Mouse (Mus musculus) stomach, embryonic 15.5 days (tissue): Measurements from ENCODE around the gene Arhgap18. TPM values are rescaled to one million over a fixed set of nuclear protein-coding genes. Genes with fewer than 3 reads are reported as not detected.
A peak's percentile ranks its signal among the peaks of the same experiment; 100 is the strongest.

Source experiments
- ATAC-seq: fragments of 200-750 bp; cut with Nextera tagmentation; 2 replicates; pipeline ENCODE4 v1.8.0; 2017; ENCODE audit warnings: low read depth, moderate number of reproducible peaks, moderate TSS enrichment; ENCODE audit not compliant: insufficient read depth, low FRiP score
- H3K27ac ChIP-seq: fragments of 300-500 bp; sonication (generic); 2 replicates; pipeline ENCODE4 v1.5.1; 2015; ENCODE audit warnings: mild to moderate bottlenecking, inconsistent platforms
- H3K27me3 ChIP-seq: fragments of 300-500 bp; sonication (generic); replicated peaks from 2 replicates; pipeline ENCODE4 v1.6.1; 2015; ENCODE audit warnings: inconsistent platforms
- H3K36me3 ChIP-seq: fragments of 300-500 bp; sonication (generic); 2 replicates; pipeline ENCODE4 v1.6.1; 2015; ENCODE audit warnings: inconsistent platforms
- H3K4me1 ChIP-seq: fragments of 300-500 bp; sonication (generic); 2 replicates; pipeline ENCODE4 v1.6.1; 2015; ENCODE audit warnings: inconsistent platforms
- H3K4me2 ChIP-seq: fragments of 300-500 bp; sonication (generic); 2 replicates; pipeline ENCODE4 v1.6.1; 2015; ENCODE audit warnings: mild to moderate bottlenecking, inconsistent platforms
- H3K4me3 ChIP-seq: fragments of 300-500 bp; sonication (generic); replicated peaks from 2 replicates; pipeline ENCODE4 v1.5.1; 2015; ENCODE audit warnings: inconsistent platforms
- H3K9ac ChIP-seq: fragments of 300-500 bp; sonication (generic); 2 replicates; pipeline ENCODE4 v1.6.1; 2015; ENCODE audit warnings: inconsistent platforms
- H3K9me3 ChIP-seq: fragments of 300-500 bp; sonication (generic); 2 replicates; pipeline ENCODE4 v1.6.1; 2016; ENCODE audit warnings: inconsistent platforms
- WGBS: fragments of 180-500 bp; shearing (Covaris S2); methylation state at CpG from one replicate; pipeline ENCODE4 v1.1.7; 2015; 5-methylcytosine and 5-hydroxymethylcytosine counted together
- polyA plus RNA-seq: library from polyadenylated mRNA; unstranded; fragments of >200 nt; fragmentation: Nextera tagmentation; extraction: Ambion mirVana; gene quantifications from 2 replicates; pipeline ENCODE4 v1.2.1, GENCODE M21; 2015

The Arhgap18 gene
- polyA plus RNA-seq, 1 experiment from 2014 or later = 35.6 TPM

DNA sequence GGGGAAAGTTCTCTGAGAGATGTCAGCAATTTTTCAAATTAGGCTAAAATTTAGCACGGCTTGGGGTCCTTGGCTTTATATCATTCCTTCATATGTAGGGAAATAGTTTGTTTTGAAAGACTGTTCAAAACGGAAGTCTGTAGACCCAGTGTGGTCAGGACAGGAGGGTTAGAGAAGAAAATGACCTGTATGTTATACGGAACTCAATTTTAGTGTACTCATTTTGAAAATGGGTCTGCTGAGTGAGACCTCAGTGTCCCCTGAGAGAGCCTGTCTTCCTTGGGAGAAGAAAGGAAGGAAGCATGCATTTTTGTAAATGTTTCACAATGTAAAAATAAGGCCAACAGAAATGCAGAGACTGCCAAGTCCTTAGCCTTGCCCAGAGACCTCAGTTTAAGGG, 38.6 kb downstream of the Arhgap18 start:
- Histone ChIP-seq H3K36me3 (no peaks in the 10 kb centered on the region), H3K4me1 (no peaks in the 10 kb centered on the region), H3K9me3 (no peaks in the 10 kb centered on the region), H3K27me3 (no peaks in the 10 kb centered on the region), H3K4me3 (no peak overlapping the region), H3K4me2 (no peak overlapping the region), H3K9ac (no peak overlapping the region), H3K27ac (no peak overlapping the region)
- WGBS = 64% methylated on average over 3 of the region's 3 CpGs
- no peak for ATAC-seq

DNA sequence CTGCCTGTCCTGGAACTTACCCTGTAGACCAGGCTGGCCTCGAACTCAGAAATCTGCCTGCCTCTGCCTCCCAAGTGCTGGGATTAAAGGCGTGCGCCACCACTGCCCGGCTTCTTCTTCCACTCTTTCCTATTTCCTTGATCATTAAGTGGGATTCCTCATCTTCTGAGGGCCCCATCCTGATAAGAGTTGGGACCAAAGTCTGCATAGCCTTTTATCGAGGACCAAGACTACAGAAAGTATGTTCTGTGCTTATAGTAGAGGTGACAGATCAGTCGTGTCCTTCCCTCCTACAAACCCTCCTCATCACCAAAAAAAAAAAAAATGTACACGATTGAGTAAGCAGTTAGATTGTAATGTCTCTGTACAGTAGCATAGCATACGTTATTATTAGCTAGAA, 39.8 kb downstream of the Arhgap18 start:
- H3K27me3 ChIP-seq = no peaks in the 10 kb centered on the region
- no peak for ATAC-seq
- H3K4me3 ChIP-seq = no peak overlapping the region
- no peak overlapping the region for H3K9ac ChIP-seq
- no peak overlapping the region for H3K4me2 ChIP-seq
- no peaks in the 10 kb centered on the region for H3K36me3 ChIP-seq
- 91% methylated on average over 8 of the region's 8 CpGs for WGBS
- no peaks in the 10 kb centered on the region for H3K9me3 ChIP-seq
- no peaks in the 10 kb centered on the region for H3K4me1 ChIP-seq
- no peak overlapping the region for H3K27ac ChIP-seq

- H3K4me3 ChIP-seq = no peak overlapping the region
- no peak overlapping the region for H3K9ac ChIP-seq
- 78% methylated on average over 10 of the region's 10 CpGs for WGBS
- ATAC-seq = no peak
- H3K27me3 ChIP-seq = no peaks in the 10 kb centered on the region
- H3K4me2 ChIP-seq = no peak overlapping the region
- H3K4me1 ChIP-seq = 0 out of 2 replicates have a peak, but pooled peaks cover 3% of the 10 kb centered on the region
- no peak overlapping the region for H3K27ac ChIP-seq
- H3K9me3 ChIP-seq = no peaks in the 10 kb centered on the region
- no peaks in the 10 kb centered on the region for H3K36me3 ChIP-seq
Measured at GRCm38 (mm10) chr10:26796432-26797286, 43.4 kb downstream of the Arhgap18 start.

DNA sequence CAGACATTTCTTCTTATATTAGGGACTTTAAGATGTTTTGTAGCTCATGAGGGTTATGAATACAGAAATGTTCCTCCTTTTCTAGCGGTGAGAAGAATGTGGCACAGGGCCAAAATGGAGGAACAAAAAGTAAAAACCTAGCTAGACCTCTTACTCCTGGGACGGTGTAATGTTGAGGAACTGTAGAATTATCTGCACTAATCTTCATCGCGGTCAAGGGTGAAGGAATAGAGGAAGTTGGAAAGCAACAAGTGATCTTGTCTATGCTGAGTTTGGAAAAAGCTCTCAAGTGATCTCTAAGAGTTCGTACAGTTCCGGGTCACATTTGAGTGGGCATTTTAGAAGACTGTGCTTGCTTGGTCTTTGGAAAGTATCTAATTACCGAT, 44.1 kb downstream of the Arhgap18 start:
- Histone ChIP-seq H3K27me3 (no peaks in the 10 kb centered on the region), H3K4me2 (no peak overlapping the region), H3K9me3 (no peaks in the 10 kb centered on the region), H3K4me3 (no peak overlapping the region), H3K4me1 (0 out of 2 replicates have a peak, but pooled peaks cover 3% of the 10 kb centered on the region), H3K9ac (no peak overlapping the region), H3K27ac (no peak overlapping the region), H3K36me3 (no peaks in the 10 kb centered on the region)
- ATAC-seq = no peak
- 77% methylated on average over 7 of the region's 7 CpGs for WGBS

DNA sequence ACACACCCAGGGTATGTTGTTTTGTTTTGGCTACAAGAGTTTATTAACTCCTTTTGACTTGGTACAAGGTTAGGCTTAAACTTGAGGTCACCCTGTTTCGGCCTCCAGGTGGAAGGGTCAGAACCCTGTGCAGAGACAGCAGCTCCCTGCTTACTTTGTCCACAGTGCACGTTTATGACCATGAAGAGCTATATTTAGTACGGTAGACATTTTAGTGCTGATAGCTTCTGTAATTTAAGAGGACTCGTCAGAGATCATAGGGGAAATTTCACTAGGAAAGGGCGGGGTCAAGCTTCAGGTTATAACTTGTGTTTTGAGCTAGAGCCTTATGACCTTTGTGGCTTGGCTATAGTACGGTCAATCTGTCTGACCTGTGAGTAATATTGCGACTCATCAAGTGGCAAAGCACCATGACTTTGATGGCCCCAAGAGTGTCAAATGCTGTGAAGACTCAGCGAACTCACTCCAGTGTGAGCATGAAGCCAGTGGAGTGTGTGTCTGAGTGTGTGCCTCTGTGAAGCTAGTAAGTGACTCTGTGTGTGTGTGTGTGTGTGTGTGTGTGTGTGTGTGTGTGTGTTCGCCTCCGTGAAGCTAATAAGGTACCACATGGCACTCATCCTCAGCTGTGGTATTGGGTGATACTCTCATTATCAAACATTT, 45.7 kb downstream of the Arhgap18 start:
- ATAC-seq = 0 out of 2 replicates have a peak, but pooled peaks have one; percentile 19
- Histone ChIP-seq H3K36me3 (no peaks in the 10 kb centered on the region), H3K27ac (peak overlapping the region; percentile 60), H3K4me3 (no peak overlapping the region), H3K4me2 (peak overlapping the region; percentile 25; the same call in 1 of the 2 replicates), H3K4me1 (0 out of 2 replicates have a peak, but pooled peaks cover 3% of the 10 kb centered on the region), H3K9me3 (no peaks in the 10 kb centered on the region), H3K9ac (no peak overlapping the region), H3K27me3 (no peaks in the 10 kb centered on the region)
- 61% methylated on average over 10 of the region's 10 CpGs for WGBS

DNA sequence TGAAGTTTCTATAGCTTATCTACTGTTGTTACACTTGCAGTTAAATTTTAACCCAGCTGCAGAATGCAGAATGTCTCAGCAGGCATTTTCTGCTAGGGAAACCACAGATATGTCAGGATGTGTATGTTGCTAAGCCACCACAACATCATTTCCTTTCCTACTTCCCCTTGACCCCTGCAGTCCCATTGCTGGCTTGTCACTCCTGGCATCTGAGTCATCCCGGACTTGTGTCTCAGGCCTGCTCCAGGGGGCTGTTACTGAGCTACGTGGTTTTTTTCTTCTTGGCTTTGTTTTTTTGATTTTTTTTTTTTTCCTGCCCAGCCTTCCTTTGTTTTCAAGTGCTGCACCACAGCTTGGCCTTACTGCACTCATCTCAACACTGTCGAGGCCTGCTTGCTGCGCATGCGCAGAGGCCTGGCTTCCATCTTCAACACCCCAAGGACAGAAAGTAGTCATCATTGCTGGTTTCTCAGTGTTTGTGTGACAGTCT, 46.4 kb downstream of the Arhgap18 start:
- Histone ChIP-seq H3K4me1 (0 out of 2 replicates have a peak, but pooled peaks cover 3% of the 10 kb centered on the region), H3K9me3 (no peaks in the 10 kb centered on the region), H3K36me3 (no peaks in the 10 kb centered on the region), H3K4me3 (no peak overlapping the region), H3K27ac (peak overlapping the region; percentile 62), H3K4me2 (no peak overlapping the region), H3K27me3 (no peaks in the 10 kb centered on the region), H3K9ac (no peak overlapping the region)
- ATAC-seq = peak; percentile 69
- 33% methylated on average over 5 of the region's 5 CpGs for WGBS

- Histone ChIP-seq H3K9ac (no peak overlapping the region), H3K36me3 (no peaks in the 10 kb centered on the region), H3K27me3 (no peaks in the 10 kb centered on the region), H3K27ac (no peak overlapping the region), H3K4me1 (0 out of 2 replicates have a peak, but pooled peaks cover 3% of the 10 kb centered on the region), H3K4me3 (no peak overlapping the region), H3K9me3 (no peaks in the 10 kb centered on the region), H3K4me2 (no peak overlapping the region)
- 65% methylated on average over 5 of the region's 5 CpGs for WGBS
- no peak for ATAC-seq
Measured at GRCm38 (mm10) chr10:26804351-26804983, 51.2 kb downstream of the Arhgap18 start.

- ATAC-seq = no peak
- Histone ChIP-seq H3K9me3 (no peaks in the 10 kb centered on the region), H3K36me3 (no peaks in the 10 kb centered on the region), H3K4me1 (no peaks in the 10 kb centered on the region), H3K4me2 (no peak overlapping the region), H3K27me3 (no peaks in the 10 kb centered on the region), H3K4me3 (no peak overlapping the region), H3K27ac (no peak overlapping the region), H3K9ac (no peak overlapping the region)
- 80% methylated on average over 1 of the region's 1 CpGs for WGBS
Measured at GRCm38 (mm10) chr10:26805007-26805406, 51.8 kb downstream of the Arhgap18 start.

- H3K9me3 ChIP-seq = no peaks in the 10 kb centered on the region
- H3K9ac ChIP-seq = no peak overlapping the region
- H3K27me3 ChIP-seq = no peaks in the 10 kb centered on the region
- no peak overlapping the region for H3K4me3 ChIP-seq
- H3K27ac ChIP-seq = no peak overlapping the region
- no peaks in the 10 kb centered on the region for H3K36me3 ChIP-seq
- H3K4me2 ChIP-seq = no peak overlapping the region
- WGBS = 42% methylated on average over 3 of the region's 3 CpGs
- no peak for ATAC-seq
- H3K4me1 ChIP-seq = no peaks in the 10 kb centered on the region
Measured at GRCm38 (mm10) chr10:26806092-26806491, 52.9 kb downstream of the Arhgap18 start.

- H3K36me3 ChIP-seq = no peaks in the 10 kb centered on the region
- no peak overlapping the region for H3K9ac ChIP-seq
- no peaks in the 10 kb centered on the region for H3K9me3 ChIP-seq
- WGBS = 89% methylated on average over 7 of the region's 7 CpGs
- H3K27me3 ChIP-seq = no peaks in the 10 kb centered on the region
- no peak for ATAC-seq
- H3K27ac ChIP-seq = no peak overlapping the region
- no peak overlapping the region for H3K4me2 ChIP-seq
- H3K4me1 ChIP-seq = no peaks in the 10 kb centered on the region
- no peak overlapping the region for H3K4me3 ChIP-seq
Measured at GRCm38 (mm10) chr10:26810059-26810458, 56.8 kb downstream of the Arhgap18 start.

DNA sequence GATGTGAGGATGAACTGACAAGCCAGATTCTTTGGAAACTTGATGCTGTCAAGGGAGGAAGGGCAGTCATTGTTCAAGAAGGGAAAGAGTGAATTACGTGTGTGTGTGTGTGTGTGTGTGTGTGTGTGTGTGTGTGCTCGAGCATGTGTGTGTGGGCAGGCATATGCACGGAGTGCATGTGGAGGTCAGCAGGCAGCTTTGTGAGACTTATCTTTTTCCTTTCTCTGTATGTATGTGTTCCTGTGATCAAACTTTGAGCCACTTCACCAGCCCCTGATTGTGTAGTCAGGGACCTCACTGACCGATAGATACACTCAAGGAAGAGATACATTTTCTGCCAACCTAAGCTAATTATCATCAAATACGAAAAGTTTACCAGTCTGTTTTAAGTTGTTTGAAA, 57.6 kb downstream of the Arhgap18 start:
- Histone ChIP-seq H3K9me3 (no peaks in the 10 kb centered on the region), H3K4me2 (no peak overlapping the region), H3K9ac (no peak overlapping the region), H3K4me1 (no peaks in the 10 kb centered on the region), H3K36me3 (no peaks in the 10 kb centered on the region), H3K27ac (no peak overlapping the region), H3K27me3 (no peaks in the 10 kb centered on the region), H3K4me3 (no peak overlapping the region)
- WGBS = 67% methylated on average over 5 of the region's 5 CpGs
- ATAC-seq = no peak

GRCm38 (mm10) chr10:26811342-26811741, 58.1 kb downstream of the Arhgap18 start:
- 30% methylated on average over 4 of the region's 4 CpGs for WGBS
- H3K4me2 ChIP-seq = no peak overlapping the region
- H3K4me3 ChIP-seq = no peak overlapping the region
- H3K27me3 ChIP-seq = no peaks in the 10 kb centered on the region
- H3K4me1 ChIP-seq = no peaks in the 10 kb centered on the region
- H3K9ac ChIP-seq = no peak overlapping the region
- no peak overlapping the region for H3K27ac ChIP-seq
- ATAC-seq = no peak
- no peaks in the 10 kb centered on the region for H3K36me3 ChIP-seq
- H3K9me3 ChIP-seq = no peaks in the 10 kb centered on the region
